Mouse (Mus musculus): ENCODE results near the gene Slc16a8. TPM values are rescaled to one million over a fixed set of nuclear protein-coding genes. Genes with fewer than 3 reads are reported as not detected.

Gene Slc16a8
- polyA plus RNA-seq, 1 experiment from 2014 or later: not detected

DNA sequence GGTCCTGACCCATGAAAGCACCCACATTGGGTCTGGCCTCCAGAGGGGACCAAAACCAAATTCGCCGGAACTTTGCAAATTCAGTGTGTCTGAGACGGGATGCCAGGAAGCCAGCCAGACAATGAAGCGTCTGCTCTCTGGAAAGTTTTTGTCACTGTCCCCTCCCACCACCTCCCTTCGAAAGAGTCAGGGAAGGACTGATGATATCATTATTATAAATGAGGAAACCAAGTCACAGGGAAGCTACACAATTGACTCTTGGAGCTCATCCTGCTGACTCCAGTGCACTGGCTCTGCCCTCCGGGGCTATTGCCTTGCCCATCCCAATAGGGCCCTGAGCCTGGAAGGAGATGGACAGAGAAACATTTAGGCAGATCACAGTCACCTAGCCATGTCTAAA lies 41.0 kb downstream of the Slc16a8 start:
- Histone ChIP-seq H3K4me3 (ENCODE audit: inconsistent target) (no peak overlapping the region), H3K36me3 (ENCODE audit: inconsistent target) (no peaks in the 10 kb centered on the region), H3K79me2 (ENCODE audit: inconsistent target) (peaks cover 6% of the 10 kb centered on the region; the same call in 1 of the 2 replicates), H3K27ac (no peak overlapping the region)
- WGBS (ENCODE audit: missing documents): 90% methylated on average over 6 of the region's 6 CpGs

DNA sequence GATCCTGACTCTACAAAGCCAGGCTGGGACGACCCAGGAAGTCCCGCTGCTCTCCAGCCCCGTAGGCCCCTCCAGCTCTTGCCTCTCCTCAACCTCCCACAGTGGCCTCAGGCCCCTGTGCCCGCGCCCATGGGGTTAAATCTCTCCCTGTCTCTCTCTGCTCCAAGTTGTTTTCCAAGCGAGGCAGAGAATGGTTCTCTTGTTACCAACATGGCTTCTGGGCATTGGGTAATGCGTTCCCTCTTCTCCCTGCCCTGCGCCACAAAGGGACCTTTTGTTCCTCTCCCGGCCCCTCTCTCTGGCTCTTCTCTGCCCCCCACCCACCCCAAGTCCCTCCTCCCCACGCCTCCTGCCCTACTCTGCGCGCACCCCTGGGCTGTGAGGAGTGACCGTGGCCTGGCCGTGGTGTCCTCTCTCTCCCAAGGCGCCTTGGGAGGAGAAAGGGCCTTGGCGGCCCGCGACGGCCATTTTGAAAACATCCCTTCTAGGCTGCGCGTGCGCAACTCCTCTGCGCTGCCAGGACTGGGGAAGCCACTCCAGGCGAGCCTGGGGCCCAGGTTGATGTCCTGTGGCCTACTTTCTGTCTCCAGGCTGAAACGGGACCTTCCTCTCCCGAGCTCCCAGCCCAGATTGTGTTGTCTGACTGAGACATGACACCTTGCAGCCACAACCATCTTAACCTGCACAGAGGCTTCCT lies 41.7 kb downstream of the Slc16a8 start:
- no peaks in the 10 kb centered on the region for H3K36me3 ChIP-seq (ENCODE audit: inconsistent target)
- 97% methylated on average over 25 of the region's 26 CpGs for WGBS (ENCODE audit: missing documents)
- H3K79me2 ChIP-seq (ENCODE audit: inconsistent target): peaks cover 6% of the 10 kb centered on the region; the same call in 1 of the 2 replicates
- H3K27ac ChIP-seq: no peak overlapping the region
- no peak overlapping the region for H3K4me3 ChIP-seq (ENCODE audit: inconsistent target)

DNA sequence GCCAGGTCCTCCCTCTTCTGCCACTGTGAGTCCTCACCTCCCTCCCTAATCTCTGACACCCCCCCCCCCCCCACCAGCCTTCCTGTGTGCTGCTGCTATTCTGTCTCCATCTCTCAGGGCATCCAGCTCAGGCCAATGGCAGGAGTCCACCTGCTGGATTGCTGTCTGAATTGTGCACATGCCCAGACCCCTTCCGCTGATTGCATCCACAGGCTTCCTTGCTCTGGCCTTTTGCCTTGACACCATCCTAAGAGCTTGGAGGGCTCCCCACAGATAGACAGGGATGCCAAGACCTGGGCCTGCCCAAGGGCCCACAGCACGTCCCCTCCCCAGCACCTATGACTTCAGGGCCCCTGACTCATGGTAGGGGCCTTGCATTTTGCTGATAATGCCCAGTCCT lies 44.2 kb downstream of the Slc16a8 start:
- Histone ChIP-seq H3K27ac (no peak overlapping the region), H3K4me3 (ENCODE audit: inconsistent target) (no peak overlapping the region), H3K79me2 (ENCODE audit: inconsistent target) (peaks cover 6% of the 10 kb centered on the region; the same call in 1 of the 2 replicates), H3K36me3 (ENCODE audit: inconsistent target) (no peaks in the 10 kb centered on the region)
- 95% methylated on average over 2 of the region's 2 CpGs for WGBS (ENCODE audit: missing documents)

DNA sequence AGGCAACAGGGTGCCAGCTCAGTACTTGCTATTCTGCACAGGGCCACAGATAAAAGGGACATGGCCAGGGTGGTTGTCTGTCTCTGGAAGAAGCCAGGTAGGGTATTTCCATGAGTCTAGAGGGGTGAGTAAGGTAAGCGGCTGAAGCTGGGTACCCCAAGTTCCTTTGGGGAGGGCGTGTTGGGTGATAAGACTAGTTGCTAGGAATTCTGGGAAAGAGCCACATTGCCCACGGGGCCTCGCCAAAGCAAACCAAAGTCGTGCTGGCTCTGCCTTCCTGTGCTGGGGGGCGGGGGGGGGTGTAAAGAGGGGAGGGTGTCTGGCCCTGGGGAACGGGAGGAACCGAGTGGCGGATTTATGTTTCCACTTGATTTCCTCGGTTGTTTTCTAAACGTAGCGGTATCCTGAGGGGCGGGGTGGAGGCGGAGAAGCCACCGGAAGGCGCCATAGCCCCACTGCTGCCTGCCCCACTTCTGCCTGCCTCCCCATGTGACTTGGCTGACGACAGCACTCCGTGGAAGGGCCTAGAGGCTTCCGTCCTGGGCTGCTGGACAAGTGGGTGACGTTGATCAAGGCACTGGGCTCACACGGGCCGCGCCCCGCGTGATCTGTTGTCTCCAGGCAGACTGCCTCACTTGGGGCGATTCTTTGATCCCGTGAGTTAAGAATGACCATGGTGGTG lies 45.7 kb downstream of the Slc16a8 start:
- peak overlapping the region; percentile 37 for H3K4me3 ChIP-seq (ENCODE audit: inconsistent target)
- H3K36me3 ChIP-seq (ENCODE audit: inconsistent target): no peaks in the 10 kb centered on the region
- H3K27ac ChIP-seq: peak overlapping the region; percentile 75
- WGBS (ENCODE audit: missing documents): 34% methylated on average over 27 of the region's 27 CpGs
- H3K79me2 ChIP-seq (ENCODE audit: inconsistent target): peaks cover 6% of the 10 kb centered on the region; the same call in 1 of the 2 replicates

DNA sequence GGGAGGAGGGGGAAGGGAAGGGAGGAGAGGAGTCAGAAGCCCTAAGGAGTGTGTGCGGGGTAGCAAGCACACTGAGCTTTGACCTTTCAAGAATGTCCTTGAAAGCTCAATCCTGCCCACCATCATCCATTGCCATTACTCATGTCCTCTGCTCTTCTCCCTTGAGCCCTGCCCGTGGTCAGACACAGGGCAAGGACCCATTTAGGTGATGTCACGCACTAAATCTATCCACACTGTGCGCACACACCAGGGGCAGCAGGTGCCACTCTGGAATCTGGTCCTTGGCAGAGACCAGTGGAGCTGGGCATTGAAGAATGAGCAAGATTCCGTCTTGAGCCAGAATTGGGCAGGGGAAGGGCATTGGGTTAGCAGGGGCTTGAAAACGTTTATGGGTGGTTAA lies 46.4 kb downstream of the Slc16a8 start:
- Histone ChIP-seq H3K27ac (no peak overlapping the region), H3K79me2 (ENCODE audit: inconsistent target) (peaks cover 6% of the 10 kb centered on the region; the same call in 1 of the 2 replicates), H3K4me3 (ENCODE audit: inconsistent target) (no peak overlapping the region), H3K36me3 (ENCODE audit: inconsistent target) (no peaks in the 10 kb centered on the region)
- WGBS (ENCODE audit: missing documents): 79% methylated on average over 5 of the region's 6 CpGs

DNA sequence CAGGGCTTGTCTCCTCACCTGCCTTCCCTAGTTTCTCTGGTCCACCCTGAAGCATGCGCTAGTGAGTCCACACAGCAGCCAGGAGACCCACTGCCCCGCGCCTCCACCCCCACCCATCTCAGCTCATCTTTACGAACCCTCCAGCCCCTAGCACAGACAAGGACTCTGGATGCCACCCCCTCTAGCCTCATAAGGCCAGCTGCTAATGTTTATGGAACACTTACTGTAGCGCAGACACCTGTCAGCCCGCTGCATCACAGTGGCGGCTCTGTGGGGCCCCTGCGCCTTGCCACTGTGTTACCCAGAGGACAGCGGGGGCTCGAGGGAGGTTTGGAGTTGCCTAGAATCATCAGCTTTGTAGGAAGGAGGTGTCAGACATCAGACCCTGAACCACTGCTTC lies 52.0 kb downstream of the Slc16a8 start:
- 85% methylated on average over 10 of the region's 10 CpGs for WGBS (ENCODE audit: missing documents)
- Histone ChIP-seq H3K27ac (no peak overlapping the region), H3K4me3 (ENCODE audit: inconsistent target) (no peak overlapping the region), H3K36me3 (ENCODE audit: inconsistent target) (no peaks in the 10 kb centered on the region), H3K79me2 (ENCODE audit: inconsistent target) (no peaks in the 10 kb centered on the region)

DNA sequence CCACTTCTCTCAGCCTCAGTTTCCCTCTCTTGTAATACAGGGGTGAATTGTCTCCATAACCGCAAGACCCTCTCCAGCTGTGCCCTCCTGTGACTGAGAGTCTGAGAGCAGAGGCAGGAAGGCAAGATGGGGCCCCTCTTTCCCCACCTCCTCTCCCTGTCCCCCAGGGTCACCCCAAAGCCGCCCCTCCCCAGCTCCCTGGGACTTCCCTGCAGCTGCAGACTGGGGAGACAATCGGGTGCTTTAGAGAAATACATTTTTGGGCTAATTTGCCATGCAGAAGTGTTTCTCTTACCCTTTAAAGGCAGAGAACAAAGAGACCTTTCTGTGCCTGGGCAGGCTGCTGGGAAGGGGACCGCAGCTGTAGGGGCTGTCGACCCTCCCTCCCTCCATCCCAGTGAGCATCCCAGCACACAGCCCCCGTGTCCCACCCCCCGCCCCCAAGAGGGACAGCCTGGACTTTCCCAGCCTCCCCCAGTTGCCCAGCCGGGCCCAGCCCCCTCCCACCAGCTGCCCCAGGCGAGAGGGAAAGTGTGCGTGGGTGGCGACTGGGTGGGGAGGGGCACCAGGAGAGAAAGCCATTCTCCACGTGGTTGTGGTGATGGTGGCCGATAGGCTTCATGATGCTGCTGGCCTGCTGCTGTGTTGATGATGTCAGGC lies 52.9 kb downstream of the Slc16a8 start:
- H3K79me2 ChIP-seq (ENCODE audit: inconsistent target): no peaks in the 10 kb centered on the region
- WGBS (ENCODE audit: missing documents): 44% methylated on average over 12 of the region's 13 CpGs
- no peaks in the 10 kb centered on the region for H3K36me3 ChIP-seq (ENCODE audit: inconsistent target)
- no peak overlapping the region for H3K4me3 ChIP-seq (ENCODE audit: inconsistent target)
- H3K27ac ChIP-seq: no peak overlapping the region

Other genes with a start within 250 kb of the Slc16a8 start
- gene H1f0, start 226.3 kb downstream of the Slc16a8 start, polyA plus RNA-seq (2018): 47.1 to 75.1 TPM (median 48.4 TPM) in 3 replicates
- gene Galr3, start 212.9 kb downstream of the Slc16a8 start, polyA plus RNA-seq (2018): not detected in 3 replicates
- 3.9 to 9.7 TPM (median 8.3 TPM) in 3 replicates for gene Ankrd54, start 191.9 kb downstream of the Slc16a8 start, polyA plus RNA-seq (2018)
- gene Eif3l, start 179.6 kb downstream of the Slc16a8 start, polyA plus RNA-seq (2018): 92.1 to 130 TPM (median 96.7 TPM) in 3 replicates
- 6.4 to 9.0 TPM (median 7.9 TPM) in 3 replicates for gene Micall1, start 145.9 kb downstream of the Slc16a8 start, polyA plus RNA-seq (2018)
- gene Polr2f, start 113.8 kb downstream of the Slc16a8 start, polyA plus RNA-seq (2018): 27.6 to 119 TPM (median 69.4 TPM) in 3 replicates
- 0.56 to 1.1 TPM (median 0.74 TPM) in 3 replicates for gene 1700088E04Rik, start 113.5 kb downstream of the Slc16a8 start, polyA plus RNA-seq (2018)
- not detected in 3 replicates for gene Sox10, start 89.5 kb downstream of the Slc16a8 start, polyA plus RNA-seq (2018)
- gene Pick1, start 25.6 kb downstream of the Slc16a8 start, polyA plus RNA-seq (2018): 4.9 to 9.4 TPM (median 7.0 TPM) in 3 replicates
- not detected in 3 replicates for gene Gm49486, start 25.4 kb downstream of the Slc16a8 start, polyA plus RNA-seq (2018)
- gene Baiap2l2, start 30.8 kb upstream of the Slc16a8 start, polyA plus RNA-seq (2018): not detected in 3 replicates
- gene Pla2g6, start 73.6 kb upstream of the Slc16a8 start, polyA plus RNA-seq (2018): 4.5 to 6.8 TPM (median 5.8 TPM) in 3 replicates
- 0.80 to 4.1 TPM (median 1.8 TPM) in 3 replicates for gene Maff, start 91.9 kb upstream of the Slc16a8 start, polyA plus RNA-seq (2018)
- 40.4 to 55.8 TPM (median 48.1 TPM) in 3 replicates for gene Tmem184b, start 148.8 kb upstream of the Slc16a8 start, polyA plus RNA-seq (2018)
- gene Csnk1e, start 200.8 kb upstream of the Slc16a8 start, polyA plus RNA-seq (2018): 18.1 to 38.8 TPM (median 37.6 TPM) in 3 replicates

All from macrophage (primary cell).